Mouse (Mus musculus) embryonic fibroblast, embryonic 13.5 days (primary cell): Measurements from ENCODE around the gene Fam178b.

Source experiments
- CTCF ChIP-seq: IDR thresholded peaks from 2 replicates; pipeline ENCODE4 v1.5.1; 2011; ENCODE audit warnings: mild to moderate bottlenecking, control low read depth, low read length, moderate library complexity, borderline replicate concordance; ENCODE audit not compliant: insufficient read depth
- POLR2A ChIP-seq: IDR thresholded peaks from 2 replicates; pipeline ENCODE4 v1.6.1; 2011; ENCODE audit warnings: low read depth, mild to moderate bottlenecking, control low read depth, low read length, moderate library complexity

GRCm38 (mm10) chr1:36556553-36557456 is 126.2 kb downstream of the Fam178b start:
- TF ChIP-seq POLR2A (peak; percentile 96), CTCF (peak; percentile 35; the same call in 1 of the 2 replicates)
